Mouse (Mus musculus): Measurements from ENCODE around the gene Gria2.
A peak's percentile ranks its signal among the peaks of the same experiment; 100 is the strongest.

Gria2 gene

GRCm38 (mm10) chr3:80802596-80803081 is at the start of gene Gria2:
Gria2 (minus strand) TSS chr3:80802835.
- DNase-seq (ENCODE audit: low spot score in 2 of 2), result peak; percentile 81 to 91

- peak in 1 of 2 experiments; percentile 24 for DNase-seq (ENCODE audit: low spot score in 2 of 2)
Observed at GRCm38 (mm10) chr3:80850947-80851346, 48.3 kb upstream of the Gria2 start.

GRCm38 (mm10) chr3:80845634-80846033 is 43.0 kb upstream of the Gria2 start:
- DNase-seq (ENCODE audit: low spot score in 2 of 2), result peak in 1 of 2 experiments; percentile 8

- no peak for DNase-seq (ENCODE audit: low spot score in 2 of 2)
Observed at GRCm38 (mm10) chr3:80839845-80840244, 37.2 kb upstream of the Gria2 start.

GRCm38 (mm10) chr3:80837583-80837982 is 34.9 kb upstream of the Gria2 start:
- DNase-seq (ENCODE audit: low spot score in 2 of 2), result no peak

GRCm38 (mm10) chr3:80823975-80824374 is 21.3 kb upstream of the Gria2 start:
- DNase-seq (ENCODE audit: low spot score in 2 of 2), result no peak

GRCm38 (mm10) chr3:80818619-80819018 is 16.0 kb upstream of the Gria2 start:
- peak in 1 of 2 experiments; percentile 14 for DNase-seq (ENCODE audit: low spot score in 2 of 2)

GRCm38 (mm10) chr3:80813734-80814133 is 11.1 kb upstream of the Gria2 start:
- no peak for DNase-seq (ENCODE audit: low spot score in 2 of 2)

- no peak for DNase-seq (ENCODE audit: low spot score in 2 of 2)
Observed at GRCm38 (mm10) chr3:80812237-80812636, 9.6 kb upstream of the Gria2 start.

- no peak for DNase-seq (ENCODE audit: low spot score in 2 of 2)
Observed at GRCm38 (mm10) chr3:80805327-80805726, 2.7 kb upstream of the Gria2 start.

GRCm38 (mm10) chr3:80803811-80804210 is 1.2 kb upstream of the Gria2 start:
- DNase-seq (ENCODE audit: low spot score in 2 of 2), result no peak

- no peak for DNase-seq (ENCODE audit: low spot score in 2 of 2)
Observed at GRCm38 (mm10) chr3:80803211-80803610, 576 bp upstream of the Gria2 start.

- no peak for DNase-seq (ENCODE audit: low spot score in 2 of 2)
Observed at GRCm38 (mm10) chr3:80801827-80802310, 766 bp downstream of the Gria2 start.

- DNase-seq (ENCODE audit: low spot score in 2 of 2), result peak in 1 of 2 experiments; percentile 81
Observed at GRCm38 (mm10) chr3:80800995-80801826, 1.4 kb downstream of the Gria2 start.

GRCm38 (mm10) chr3:80800299-80800994 is 2.2 kb downstream of the Gria2 start:
- peak in 1 of 2 experiments; percentile 54 for DNase-seq (ENCODE audit: low spot score in 2 of 2)

GRCm38 (mm10) chr3:80797935-80798334 is 4.7 kb downstream of the Gria2 start:
- DNase-seq (ENCODE audit: low spot score in 2 of 2), result no peak

GRCm38 (mm10) chr3:80796764-80797163 is 5.9 kb downstream of the Gria2 start:
- no peak for DNase-seq (ENCODE audit: low spot score in 2 of 2)

- no peak for DNase-seq (ENCODE audit: low spot score in 2 of 2)
Observed at GRCm38 (mm10) chr3:80795284-80795683, 7.4 kb downstream of the Gria2 start.

- no peak for DNase-seq (ENCODE audit: low spot score in 2 of 2)
Observed at GRCm38 (mm10) chr3:80787116-80787744, 15.4 kb downstream of the Gria2 start.

- no peak for DNase-seq (ENCODE audit: low spot score in 2 of 2)
Observed at GRCm38 (mm10) chr3:80781144-80781530, 21.5 kb downstream of the Gria2 start.

GRCm38 (mm10) chr3:80780383-80781143 is 22.1 kb downstream of the Gria2 start:
- no peak for DNase-seq (ENCODE audit: low spot score in 2 of 2)

Measured in left cerebral cortex, adult 9 months (tissue).